Mouse (Mus musculus): ENCODE results near the gene Wdtc1. TPM values are rescaled to one million over a fixed set of nuclear protein-coding genes. Genes with fewer than 3 reads are reported as not detected.
A peak's percentile ranks its signal among the peaks of the same experiment; 100 is the strongest.

Gene Wdtc1
- total and polyA plus RNA-seq, 2 experiments from 2014 or later = 9.3 to 39.9 TPM

- 81% methylated on average over 12 of the region's 12 CpGs for WGBS
- Histone ChIP-seq H3K36me3 (replicated peaks; ENCODE audit: control insufficient read depth, insufficient read depth, low read length) (no peaks in the 10 kb centered on the region), H3K27ac (ENCODE audit: low read depth) (no peak overlapping the region), H3K4me1 (ENCODE audit: control insufficient read depth, insufficient read depth) (no peaks in the 10 kb centered on the region), H3K9ac (replicated peaks; ENCODE audit: low read depth, low read length) (no peak overlapping the region), H3K4me2 (ENCODE audit: low read depth, low read length) (no peak overlapping the region), H3K9me3 (replicated peaks; ENCODE audit: control insufficient read depth, low read length) (no peaks in the 10 kb centered on the region), H3K4me3 (ENCODE audit: low read depth, low read length) (no peak overlapping the region), H3K27me3 (ENCODE audit: control insufficient read depth, insufficient read depth, low read length) (peaks cover 23% of the 10 kb centered on the region)
- no peak for ATAC-seq (ENCODE audit: insufficient read depth, low read depth)
- DNase-seq (ENCODE audit: low spot score) = no peak
- no peak for TF ChIP-seq CTCF (IDR thresholded peaks at IDR 0.05; ENCODE audit: low read depth)
- no peak for TF ChIP-seq EP300 (IDR thresholded peaks at IDR 0.05; ENCODE audit: low read depth)
Observed at GRCm38 (mm10) chr4:133257798-133258408, 95.4 kb downstream of the Wdtc1 start.

GRCm38 (mm10) chr4:133257230-133257629 lies 96.1 kb downstream of the Wdtc1 start:
- Histone ChIP-seq H3K27me3 (ENCODE audit: control insufficient read depth, insufficient read depth, low read length) (peaks cover 27% of the 10 kb centered on the region), H3K9me3 (replicated peaks; ENCODE audit: control insufficient read depth, low read length) (no peaks in the 10 kb centered on the region), H3K9ac (replicated peaks; ENCODE audit: low read depth, low read length) (no peak overlapping the region), H3K4me3 (ENCODE audit: low read depth, low read length) (no peak overlapping the region), H3K4me1 (ENCODE audit: control insufficient read depth, insufficient read depth) (no peaks in the 10 kb centered on the region), H3K4me2 (ENCODE audit: low read depth, low read length) (no peak overlapping the region), H3K36me3 (replicated peaks; ENCODE audit: control insufficient read depth, insufficient read depth, low read length) (no peaks in the 10 kb centered on the region), H3K27ac (ENCODE audit: low read depth) (no peak overlapping the region)
- DNase-seq (ENCODE audit: low spot score) (no peak), ATAC-seq (ENCODE audit: insufficient read depth, low read depth) (no peak)
- no peak for TF ChIP-seq CTCF (IDR thresholded peaks at IDR 0.05; ENCODE audit: low read depth)
- TF ChIP-seq EP300 (IDR thresholded peaks at IDR 0.05; ENCODE audit: low read depth) = no peak
- WGBS = 46% methylated on average over 12 of the region's 12 CpGs

- H3K4me3 ChIP-seq (ENCODE audit: low read depth, low read length) = no peak overlapping the region
- H3K9ac ChIP-seq (replicated peaks; ENCODE audit: low read depth, low read length) = no peak overlapping the region
- no peak overlapping the region for H3K4me2 ChIP-seq (ENCODE audit: low read depth, low read length)
- ATAC-seq (ENCODE audit: insufficient read depth, low read depth) (no peak), DNase-seq (ENCODE audit: low spot score) (no peak)
- no peak overlapping the region for H3K27ac ChIP-seq (ENCODE audit: low read depth)
- no peaks in the 10 kb centered on the region for H3K36me3 ChIP-seq (replicated peaks; ENCODE audit: control insufficient read depth, insufficient read depth, low read length)
- WGBS = 18% methylated on average over 21 of the region's 24 CpGs
- TF ChIP-seq CTCF (IDR thresholded peaks at IDR 0.05; ENCODE audit: low read depth) = no peak
- H3K4me1 ChIP-seq (ENCODE audit: control insufficient read depth, insufficient read depth) = no peaks in the 10 kb centered on the region
- no peaks in the 10 kb centered on the region for H3K9me3 ChIP-seq (replicated peaks; ENCODE audit: control insufficient read depth, low read length)
- peaks cover 31% of the 10 kb centered on the region for H3K27me3 ChIP-seq (ENCODE audit: control insufficient read depth, insufficient read depth, low read length)
Observed at GRCm38 (mm10) chr4:133256820-133257219, 96.5 kb downstream of the Wdtc1 start.

GRCm38 (mm10) chr4:133255392-133255791 lies 97.9 kb downstream of the Wdtc1 start:
- DNase-seq (ENCODE audit: low spot score) = no peak
- TF ChIP-seq CTCF (IDR thresholded peaks at IDR 0.05; ENCODE audit: low read depth) (no peak), EP300 (IDR thresholded peaks at IDR 0.05; ENCODE audit: low read depth) (no peak)
- no peak for ATAC-seq (ENCODE audit: insufficient read depth, low read depth)
- Histone ChIP-seq H3K4me2 (ENCODE audit: low read depth, low read length) (no peak overlapping the region), H3K27ac (ENCODE audit: low read depth) (no peak overlapping the region), H3K9ac (replicated peaks; ENCODE audit: low read depth, low read length) (no peak overlapping the region), H3K4me1 (ENCODE audit: control insufficient read depth, insufficient read depth) (no peaks in the 10 kb centered on the region), H3K4me3 (ENCODE audit: low read depth, low read length) (no peak overlapping the region), H3K27me3 (ENCODE audit: control insufficient read depth, insufficient read depth, low read length) (peaks cover 45% of the 10 kb centered on the region), H3K36me3 (replicated peaks; ENCODE audit: control insufficient read depth, insufficient read depth, low read length) (no peaks in the 10 kb centered on the region), H3K9me3 (replicated peaks; ENCODE audit: control insufficient read depth, low read length) (no peaks in the 10 kb centered on the region)
- WGBS = 52% methylated on average over 6 of the region's 6 CpGs

- H3K9ac ChIP-seq (replicated peaks; ENCODE audit: low read depth, low read length) = no peak overlapping the region
- no peak for DNase-seq (ENCODE audit: low spot score)
- WGBS = 69% methylated on average over 12 of the region's 12 CpGs
- ATAC-seq (ENCODE audit: insufficient read depth, low read depth) = no peak
- H3K9me3 ChIP-seq (replicated peaks; ENCODE audit: control insufficient read depth, low read length) = no peaks in the 10 kb centered on the region
- TF ChIP-seq EP300 (IDR thresholded peaks at IDR 0.05; ENCODE audit: low read depth) (no peak), CTCF (IDR thresholded peaks at IDR 0.05; ENCODE audit: low read depth) (no peak)
- peaks cover 60% of the 10 kb centered on the region for H3K27me3 ChIP-seq (ENCODE audit: control insufficient read depth, insufficient read depth, low read length)
- H3K36me3 ChIP-seq (replicated peaks; ENCODE audit: control insufficient read depth, insufficient read depth, low read length) = no peaks in the 10 kb centered on the region
- no peak overlapping the region for H3K4me2 ChIP-seq (ENCODE audit: low read depth, low read length)
- no peak overlapping the region for H3K4me3 ChIP-seq (ENCODE audit: low read depth, low read length)
- no peak overlapping the region for H3K27ac ChIP-seq (ENCODE audit: low read depth)
- H3K4me1 ChIP-seq (ENCODE audit: control insufficient read depth, insufficient read depth) = no peaks in the 10 kb centered on the region
Observed at GRCm38 (mm10) chr4:133253412-133253811, 99.9 kb downstream of the Wdtc1 start.

GRCm38 (mm10) chr4:133252089-133252488 lies 101.2 kb downstream of the Wdtc1 start:
- WGBS = 64% methylated on average over 4 of the region's 4 CpGs
- H3K36me3 ChIP-seq (replicated peaks; ENCODE audit: control insufficient read depth, insufficient read depth, low read length) = no peaks in the 10 kb centered on the region
- H3K27me3 ChIP-seq (ENCODE audit: control insufficient read depth, insufficient read depth, low read length) = peaks cover 62% of the 10 kb centered on the region
- no peak overlapping the region for H3K9ac ChIP-seq (replicated peaks; ENCODE audit: low read depth, low read length)
- no peak overlapping the region for H3K4me2 ChIP-seq (ENCODE audit: low read depth, low read length)
- no peak overlapping the region for H3K4me3 ChIP-seq (ENCODE audit: low read depth, low read length)
- no peaks in the 10 kb centered on the region for H3K4me1 ChIP-seq (ENCODE audit: control insufficient read depth, insufficient read depth)
- DNase-seq (ENCODE audit: low spot score) = no peak
- H3K27ac ChIP-seq (ENCODE audit: low read depth) = no peak overlapping the region
- no peak for ATAC-seq (ENCODE audit: insufficient read depth, low read depth)
- H3K9me3 ChIP-seq (replicated peaks; ENCODE audit: control insufficient read depth, low read length) = no peaks in the 10 kb centered on the region
- no peak for TF ChIP-seq EP300 (IDR thresholded peaks at IDR 0.05; ENCODE audit: low read depth)
- peak; percentile 11; the same call in 1 of the 2 replicates for TF ChIP-seq CTCF (IDR thresholded peaks at IDR 0.05; ENCODE audit: low read depth)

Data from heart, postnatal 0 days (tissue).